Mouse (Mus musculus) olfactory bulb, adult 2 months (tissue): Measurements from ENCODE around the gene Cln5.

ENCODE experiments used
- CTCF ChIP-seq: fragments of 200-500 bp; IDR thresholded peaks from 2 replicates; pipeline ENCODE4 v1.5.1; 2012; ENCODE audit warnings: low read depth, mild to moderate bottlenecking, low read length, moderate library complexity; ENCODE audit not compliant: insufficient read depth
- POLR2A ChIP-seq: fragments of 200-500 bp; IDR thresholded peaks from 2 replicates; pipeline ENCODE4 v1.6.1; 2012; ENCODE audit warnings: mild to moderate bottlenecking, low read depth, low read length, moderate library complexity; ENCODE audit not compliant: insufficient read depth

- TF ChIP-seq CTCF (no peak), POLR2A (no peak)
Measured at GRCm38 (mm10) chr14:103109971-103110370, 40.0 kb downstream of the Cln5 start.
